Mouse (Mus musculus): Measurements from ENCODE around the gene Ipo9. TPM values are rescaled to one million over a fixed set of nuclear protein-coding genes. Genes with fewer than 3 reads are reported as not detected.

Ipo9 gene
- polyA plus RNA-seq (2015; fragmentation: Nextera tagmentation; extraction: Ambion mirVana), result 102 and 109 TPM in 2 replicates

DNA sequence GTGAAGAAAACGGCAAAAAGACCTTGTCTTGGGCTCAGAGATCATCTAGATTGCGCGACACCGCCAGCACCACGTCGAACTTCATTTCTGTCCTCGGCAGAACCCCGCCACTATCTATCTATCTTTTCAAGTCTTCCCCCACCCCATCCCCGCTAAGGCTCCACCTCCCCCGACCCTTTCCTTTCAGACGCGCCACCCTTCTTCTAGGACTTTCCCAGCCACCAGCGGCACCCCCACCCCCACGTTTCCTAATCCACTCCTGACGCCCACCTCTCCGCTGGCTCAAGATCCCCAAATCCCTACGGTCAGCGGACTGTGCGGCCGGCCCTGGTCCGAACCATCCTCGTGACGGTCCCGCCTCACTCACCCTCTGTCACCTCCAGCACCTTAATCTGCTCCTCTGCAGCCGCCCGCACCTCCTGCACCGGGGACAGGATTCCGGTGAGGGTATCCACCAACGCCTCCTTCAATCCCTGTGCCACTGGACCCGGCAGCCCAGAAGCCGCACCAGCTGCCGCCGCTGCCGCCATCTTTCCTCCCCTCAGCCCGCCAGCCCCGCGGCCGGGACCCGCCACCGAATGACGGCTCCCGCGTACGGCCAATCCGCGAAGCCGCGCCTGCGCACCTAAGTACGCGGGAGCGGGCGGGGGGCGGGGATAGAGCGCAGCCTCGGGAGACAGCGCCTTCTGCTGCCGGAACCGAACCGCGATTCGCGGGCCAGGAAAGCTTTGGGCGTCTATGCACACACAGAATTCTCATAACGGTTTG is at the start of gene Ipo9:
Ipo9 (minus strand) TSS at position 599 of the 768 bp plus-strand sequence.
- H3K9ac ChIP-seq (ENCODE audit: low read depth, low read length), result peak within 1 kb of the TSS; percentile 87
- peak within 1 kb of the TSS; percentile 93 for H3K27ac ChIP-seq (ENCODE audit: low read depth, low read length)
- peak within 1 kb of the TSS; percentile 76 for H3K4me2 ChIP-seq (ENCODE audit: low read length)
- H3K36me3 ChIP-seq (ENCODE audit: control insufficient read depth, insufficient read depth, low read length), result no peaks in the 10 kb centered on the region
- no peaks in the 10 kb centered on the region for H3K9me3 ChIP-seq (ENCODE audit: control insufficient read depth, low read length)
- peaks cover 23% of the 10 kb centered on the region for H3K4me1 ChIP-seq (ENCODE audit: control insufficient read depth, insufficient read depth, low read depth, low read length)
- under 1% methylated on average over 65 of the region's 65 CpGs for WGBS
- H3K27me3 ChIP-seq (replicated peaks; ENCODE audit: control insufficient read depth, insufficient read depth, low read length), result no peaks in the 10 kb centered on the region
- peak; percentile 97 for ATAC-seq
- H3K4me3 ChIP-seq (ENCODE audit: low read length), result peak within 1 kb of the TSS; percentile 79

GRCm38 (mm10) chr1:135475571-135475895 is 45.2 kb upstream of the Ipo9 start:
- no peaks in the 10 kb centered on the region for H3K27me3 ChIP-seq (replicated peaks; ENCODE audit: control insufficient read depth, insufficient read depth, low read length)
- H3K9ac ChIP-seq (ENCODE audit: low read depth, low read length), result no peak overlapping the region
- H3K4me1 ChIP-seq (ENCODE audit: control insufficient read depth, insufficient read depth, low read depth, low read length), result peaks cover 4% of the 10 kb centered on the region
- H3K9me3 ChIP-seq (ENCODE audit: control insufficient read depth, low read length), result no peaks in the 10 kb centered on the region
- no peak for ATAC-seq
- H3K4me2 ChIP-seq (ENCODE audit: low read length), result no peak overlapping the region
- 83% methylated on average over 7 of the region's 7 CpGs for WGBS
- H3K27ac ChIP-seq (ENCODE audit: low read depth, low read length), result peak overlapping the region; percentile 11; the same call in 1 of the 2 replicates
- H3K36me3 ChIP-seq (ENCODE audit: control insufficient read depth, insufficient read depth, low read length), result peaks cover 8% of the 10 kb centered on the region
- no peak overlapping the region for H3K4me3 ChIP-seq (ENCODE audit: low read length)

DNA sequence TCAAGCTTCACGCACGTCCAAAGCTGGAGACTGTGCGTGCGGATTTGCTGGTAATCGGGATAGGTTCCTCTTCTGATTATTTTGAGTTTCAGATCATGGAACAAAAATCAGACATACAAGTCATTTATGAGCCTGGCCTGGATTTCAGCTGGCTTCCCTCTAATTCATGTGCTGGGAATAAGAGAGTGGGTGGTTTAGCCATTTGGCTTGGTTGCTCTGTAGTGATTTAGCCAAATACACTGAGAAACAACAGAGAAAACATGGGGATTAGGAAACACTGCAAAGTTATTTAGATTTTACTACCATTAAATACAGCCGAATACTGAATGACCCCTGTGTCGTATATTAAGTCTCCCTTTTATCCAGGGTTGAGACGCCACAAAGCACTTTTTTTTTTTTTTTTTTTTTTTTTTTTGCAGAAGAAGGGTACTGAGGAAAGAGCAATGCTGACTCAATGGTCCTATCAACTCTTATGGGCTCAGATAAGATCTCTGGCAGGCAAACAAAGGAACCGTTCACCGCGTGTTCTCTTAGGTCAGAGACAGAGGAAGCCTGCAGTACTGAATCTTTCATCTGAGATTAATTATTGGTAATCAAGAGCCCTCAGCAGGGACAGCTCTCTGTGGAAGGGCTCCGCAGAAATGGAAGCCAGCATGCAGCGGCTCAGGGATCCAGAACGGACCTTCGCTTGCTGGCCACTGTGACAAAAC is 44.7 kb upstream of the Ipo9 start:
- no peak overlapping the region for H3K4me2 ChIP-seq (ENCODE audit: low read length)
- 62% methylated on average over 15 of the region's 15 CpGs for WGBS
- ATAC-seq, result 0 out of 2 replicates have a peak, but pooled peaks have one; percentile 32
- no peak overlapping the region for H3K9ac ChIP-seq (ENCODE audit: low read depth, low read length)
- H3K9me3 ChIP-seq (ENCODE audit: control insufficient read depth, low read length), result no peaks in the 10 kb centered on the region
- no peak overlapping the region for H3K4me3 ChIP-seq (ENCODE audit: low read length)
- peaks cover 4% of the 10 kb centered on the region for H3K4me1 ChIP-seq (ENCODE audit: control insufficient read depth, insufficient read depth, low read depth, low read length)
- no peaks in the 10 kb centered on the region for H3K27me3 ChIP-seq (replicated peaks; ENCODE audit: control insufficient read depth, insufficient read depth, low read length)
- H3K27ac ChIP-seq (ENCODE audit: low read depth, low read length), result no peak overlapping the region
- peaks cover 14% of the 10 kb centered on the region for H3K36me3 ChIP-seq (ENCODE audit: control insufficient read depth, insufficient read depth, low read length)

DNA sequence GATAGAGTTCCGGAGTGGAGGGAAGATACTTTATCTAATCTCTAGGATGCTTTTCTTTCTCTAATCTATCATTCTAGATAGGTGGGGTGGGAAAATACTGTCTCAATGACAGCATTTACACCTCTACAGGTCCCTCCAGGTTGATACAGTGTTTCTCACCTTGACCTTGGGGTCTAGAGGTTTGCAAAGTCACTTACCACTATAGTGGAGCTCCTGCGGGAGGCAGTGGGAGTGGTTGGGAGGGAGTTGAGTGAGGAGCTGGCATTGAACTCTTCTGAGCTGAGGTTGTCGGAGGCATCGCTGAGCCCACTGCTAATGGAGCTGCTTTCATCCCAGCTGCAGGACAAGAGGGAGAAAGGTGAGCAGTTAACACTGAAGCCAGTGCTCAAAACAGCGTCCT is 42.2 kb upstream of the Ipo9 start:
- Histone ChIP-seq H3K9me3 (ENCODE audit: control insufficient read depth, low read length) (no peaks in the 10 kb centered on the region), H3K27ac (ENCODE audit: low read depth, low read length) (no peak overlapping the region)
- WGBS, result 75% methylated on average over 5 of the region's 5 CpGs

GRCm38 (mm10) chr1:135471742-135472141 is 41.4 kb upstream of the Ipo9 start:
- WGBS, result 86% methylated on average over 5 of the region's 5 CpGs
- H3K4me3 ChIP-seq (ENCODE audit: low read length), result no peak overlapping the region
- H3K27ac ChIP-seq (ENCODE audit: low read depth, low read length), result no peak overlapping the region
- peaks cover 4% of the 10 kb centered on the region for H3K4me1 ChIP-seq (ENCODE audit: control insufficient read depth, insufficient read depth, low read depth, low read length)
- no peaks in the 10 kb centered on the region for H3K27me3 ChIP-seq (replicated peaks; ENCODE audit: control insufficient read depth, insufficient read depth, low read length)
- no peak overlapping the region for H3K9ac ChIP-seq (ENCODE audit: low read depth, low read length)
- no peaks in the 10 kb centered on the region for H3K9me3 ChIP-seq (ENCODE audit: control insufficient read depth, low read length)
- no peak for ATAC-seq
- no peak overlapping the region for H3K4me2 ChIP-seq (ENCODE audit: low read length)
- peaks cover 30% of the 10 kb centered on the region for H3K36me3 ChIP-seq (ENCODE audit: control insufficient read depth, insufficient read depth, low read length)

More for the DNA sequence above, 42.2 kb upstream of the Ipo9 start:
- no peak overlapping the region for H3K4me3 ChIP-seq (ENCODE audit: low read length)
- no peak overlapping the region for H3K9ac ChIP-seq (ENCODE audit: low read depth, low read length)
- peaks cover 23% of the 10 kb centered on the region for H3K36me3 ChIP-seq (ENCODE audit: control insufficient read depth, insufficient read depth, low read length)
- H3K4me2 ChIP-seq (ENCODE audit: low read length), result no peak overlapping the region
- peaks cover 4% of the 10 kb centered on the region for H3K4me1 ChIP-seq (ENCODE audit: control insufficient read depth, insufficient read depth, low read depth, low read length)
- no peaks in the 10 kb centered on the region for H3K27me3 ChIP-seq (replicated peaks; ENCODE audit: control insufficient read depth, insufficient read depth, low read length)
- no peak for ATAC-seq

- Histone ChIP-seq H3K27ac (ENCODE audit: low read depth, low read length) (no peak overlapping the region), H3K4me2 (ENCODE audit: low read length) (no peak overlapping the region), H3K4me1 (ENCODE audit: control insufficient read depth, insufficient read depth, low read depth, low read length) (peaks cover 3% of the 10 kb centered on the region), H3K4me3 (ENCODE audit: low read length) (no peak overlapping the region), H3K9ac (ENCODE audit: low read depth, low read length) (no peak overlapping the region), H3K27me3 (replicated peaks; ENCODE audit: control insufficient read depth, insufficient read depth, low read length) (no peaks in the 10 kb centered on the region), H3K9me3 (ENCODE audit: control insufficient read depth, low read length) (no peaks in the 10 kb centered on the region), H3K36me3 (ENCODE audit: control insufficient read depth, insufficient read depth, low read length) (peaks cover 33% of the 10 kb centered on the region)
- no peak for ATAC-seq
- WGBS, result 95% methylated on average over 13 of the region's 13 CpGs
These were observed 40.2 kb upstream of the Ipo9 start for GRCm38 (mm10) chr1:135470546-135470945.

DNA sequence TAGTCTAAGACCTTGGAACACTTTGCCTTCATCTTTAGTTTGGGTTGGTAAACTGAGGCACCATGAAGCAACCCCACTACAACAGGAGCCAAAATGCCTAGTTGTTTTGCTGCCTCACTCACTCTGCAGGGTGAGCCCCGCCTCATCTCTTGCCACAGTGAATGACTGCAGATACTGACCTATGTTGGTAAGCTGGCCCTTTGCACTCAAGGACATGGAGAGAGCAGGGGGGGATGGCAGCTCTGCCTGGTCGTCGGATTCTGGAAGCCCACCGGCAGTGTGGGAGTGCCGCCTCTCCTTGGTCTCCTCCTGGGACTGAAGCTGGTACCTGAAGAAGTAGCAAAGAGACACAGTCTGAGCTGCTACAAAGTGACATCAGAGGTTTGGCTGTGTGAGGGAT is 37.2 kb upstream of the Ipo9 start:
- no peak for ATAC-seq
- 96% methylated on average over 5 of the region's 5 CpGs for WGBS
- Histone ChIP-seq H3K4me3 (ENCODE audit: low read length) (no peak overlapping the region), H3K9me3 (ENCODE audit: control insufficient read depth, low read length) (no peaks in the 10 kb centered on the region), H3K9ac (ENCODE audit: low read depth, low read length) (no peak overlapping the region), H3K4me1 (ENCODE audit: control insufficient read depth, insufficient read depth, low read depth, low read length) (no peaks in the 10 kb centered on the region), H3K36me3 (ENCODE audit: control insufficient read depth, insufficient read depth, low read length) (peaks cover 40% of the 10 kb centered on the region), H3K27ac (ENCODE audit: low read depth, low read length) (no peak overlapping the region), H3K4me2 (ENCODE audit: low read length) (no peak overlapping the region), H3K27me3 (replicated peaks; ENCODE audit: control insufficient read depth, insufficient read depth, low read length) (no peaks in the 10 kb centered on the region)

DNA sequence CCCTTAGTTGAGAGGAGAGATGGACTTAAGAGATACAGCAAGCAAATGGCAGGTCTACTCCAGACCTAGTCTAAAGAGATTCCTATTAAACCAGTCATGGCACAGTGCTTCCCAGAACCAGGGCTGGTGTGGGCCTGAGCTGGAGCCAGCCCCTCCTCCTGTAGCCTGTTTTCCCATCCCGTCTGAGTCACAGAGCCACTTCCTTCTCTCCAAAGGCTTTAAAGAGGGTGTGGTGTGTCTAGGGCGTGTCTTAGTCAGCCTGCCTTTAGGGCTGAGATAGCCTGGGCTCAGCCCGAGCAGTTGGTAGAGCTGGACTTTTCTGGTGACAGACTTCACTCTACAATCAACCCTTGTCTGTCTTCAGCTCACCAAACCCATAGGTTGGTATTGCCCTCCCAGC is 36.6 kb upstream of the Ipo9 start:
- WGBS, result 71% methylated on average over 3 of the region's 3 CpGs
- Histone ChIP-seq H3K4me3 (ENCODE audit: low read length) (no peak overlapping the region), H3K36me3 (ENCODE audit: control insufficient read depth, insufficient read depth, low read length) (peaks cover 37% of the 10 kb centered on the region), H3K27me3 (replicated peaks; ENCODE audit: control insufficient read depth, insufficient read depth, low read length) (no peaks in the 10 kb centered on the region), H3K4me2 (ENCODE audit: low read length) (no peak overlapping the region), H3K4me1 (ENCODE audit: control insufficient read depth, insufficient read depth, low read depth, low read length) (no peaks in the 10 kb centered on the region), H3K9ac (ENCODE audit: low read depth, low read length) (no peak overlapping the region), H3K9me3 (ENCODE audit: control insufficient read depth, low read length) (no peaks in the 10 kb centered on the region), H3K27ac (ENCODE audit: low read depth, low read length) (no peak overlapping the region)
- no peak for ATAC-seq

DNA sequence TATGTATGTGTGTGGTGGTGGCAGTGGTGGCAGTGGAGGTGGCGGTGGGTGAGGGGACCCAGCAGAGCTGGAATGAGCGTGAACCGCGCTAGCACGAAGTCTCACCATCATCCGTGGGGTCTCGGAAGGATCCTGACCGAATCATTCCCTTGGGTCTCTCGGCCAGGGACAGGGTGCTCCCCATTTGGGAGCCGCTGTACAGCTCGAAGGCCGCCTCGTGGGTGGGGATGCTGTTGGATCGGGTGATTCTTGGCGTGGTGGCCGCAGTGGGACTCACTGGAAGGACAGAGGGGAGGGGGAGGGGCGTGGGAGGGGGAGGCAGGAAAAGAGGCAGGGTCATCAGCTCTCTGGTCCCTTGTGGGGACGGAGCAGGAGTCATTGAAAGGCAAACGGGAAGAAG is 35.4 kb upstream of the Ipo9 start:
- H3K4me1 ChIP-seq (ENCODE audit: control insufficient read depth, insufficient read depth, low read depth, low read length), result no peaks in the 10 kb centered on the region
- H3K36me3 ChIP-seq (ENCODE audit: control insufficient read depth, insufficient read depth, low read length), result peaks cover 34% of the 10 kb centered on the region
- WGBS, result 91% methylated on average over 19 of the region's 19 CpGs
- H3K9me3 ChIP-seq (ENCODE audit: control insufficient read depth, low read length), result no peaks in the 10 kb centered on the region
- no peak overlapping the region for H3K9ac ChIP-seq (ENCODE audit: low read depth, low read length)
- H3K4me2 ChIP-seq (ENCODE audit: low read length), result no peak overlapping the region
- no peaks in the 10 kb centered on the region for H3K27me3 ChIP-seq (replicated peaks; ENCODE audit: control insufficient read depth, insufficient read depth, low read length)
- no peak for ATAC-seq
- no peak overlapping the region for H3K4me3 ChIP-seq (ENCODE audit: low read length)
- no peak overlapping the region for H3K27ac ChIP-seq (ENCODE audit: low read depth, low read length)

Data from hindbrain, embryonic 16.5 days (tissue).